Mouse (Mus musculus) olfactory bulb, adult 2 months (tissue): ENCODE results near the gene Rsf1. TPM values are rescaled to one million over a fixed set of nuclear protein-coding genes. Genes with fewer than 3 reads are reported as not detected.

ENCODE experiments used
- H3K27ac ChIP-seq: fragments of 200-500 bp; 2 replicates; pipeline ENCODE4 v1.5.1; 2012; ENCODE audit warnings: low read depth, low read length; ENCODE audit not compliant: insufficient read depth
- H3K4me1 ChIP-seq: fragments of 200-500 bp; 2 replicates; pipeline ENCODE4 v1.6.1; 2012; ENCODE audit warnings: low read length; ENCODE audit not compliant: control insufficient read depth, insufficient read depth
- H3K4me3 ChIP-seq: fragments of 200-500 bp; 2 replicates; pipeline ENCODE4 v1.5.1; 2012; ENCODE audit warnings: mild to moderate bottlenecking, low read depth, low read length, moderate library complexity; ENCODE audit not compliant: insufficient read depth
- CTCF ChIP-seq: fragments of 200-500 bp; IDR thresholded peaks from 2 replicates; pipeline ENCODE4 v1.5.1; 2012; ENCODE audit warnings: low read depth, mild to moderate bottlenecking, low read length, moderate library complexity; ENCODE audit not compliant: insufficient read depth
- POLR2A ChIP-seq: fragments of 200-500 bp; IDR thresholded peaks from 2 replicates; pipeline ENCODE4 v1.6.1; 2012; ENCODE audit warnings: mild to moderate bottlenecking, low read depth, low read length, moderate library complexity; ENCODE audit not compliant: insufficient read depth
- WGBS: fragments of 180-500 bp; shearing (Covaris S2); methylation state at CpG from one replicate; pipeline ENCODE4 v1.1.7; 2018; 5-methylcytosine and 5-hydroxymethylcytosine counted together
- polyA plus RNA-seq: library from polyadenylated mRNA; stranded (reverse); fragments of >200 nt; gene quantifications from 2 replicates; pipeline ENCODE4 v1.2.4, GENCODE M21; 2012; ENCODE audit warnings: low replicate concordance; ENCODE audit not compliant: missing spikeins, insufficient read depth, insufficient read length

The Rsf1 gene
- polyA plus RNA-seq, 1 experiment = 122 TPM

DNA sequence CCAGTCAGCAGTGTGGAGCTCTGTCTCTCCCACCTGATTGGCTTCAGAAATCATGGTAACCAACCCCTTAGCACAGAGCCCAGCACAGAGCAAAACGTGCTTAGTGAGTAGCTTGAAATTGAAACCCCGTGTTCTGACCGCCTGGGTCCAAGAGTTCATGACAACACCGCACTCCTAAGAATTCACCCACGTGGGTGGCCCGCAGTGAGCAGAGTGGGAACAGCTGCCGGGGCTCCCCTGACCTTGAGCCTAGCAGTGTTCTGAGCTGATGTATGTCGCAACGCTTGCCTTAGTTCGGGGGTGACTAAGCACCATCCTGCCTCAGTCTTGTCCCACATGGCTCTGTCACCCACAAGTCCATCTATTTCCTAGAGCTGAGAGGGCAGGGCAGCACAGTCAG lies 161.3 kb downstream of the Rsf1 start:
- 64% methylated on average over 10 of the region's 10 CpGs for WGBS
- Histone ChIP-seq H3K4me1 (peaks cover 5% of the 10 kb centered on the region; the same call in 1 of the 2 replicates), H3K27ac (no peak overlapping the region), H3K4me3 (no peak overlapping the region)
- TF ChIP-seq POLR2A = no peak
- no peak for TF ChIP-seq CTCF

DNA sequence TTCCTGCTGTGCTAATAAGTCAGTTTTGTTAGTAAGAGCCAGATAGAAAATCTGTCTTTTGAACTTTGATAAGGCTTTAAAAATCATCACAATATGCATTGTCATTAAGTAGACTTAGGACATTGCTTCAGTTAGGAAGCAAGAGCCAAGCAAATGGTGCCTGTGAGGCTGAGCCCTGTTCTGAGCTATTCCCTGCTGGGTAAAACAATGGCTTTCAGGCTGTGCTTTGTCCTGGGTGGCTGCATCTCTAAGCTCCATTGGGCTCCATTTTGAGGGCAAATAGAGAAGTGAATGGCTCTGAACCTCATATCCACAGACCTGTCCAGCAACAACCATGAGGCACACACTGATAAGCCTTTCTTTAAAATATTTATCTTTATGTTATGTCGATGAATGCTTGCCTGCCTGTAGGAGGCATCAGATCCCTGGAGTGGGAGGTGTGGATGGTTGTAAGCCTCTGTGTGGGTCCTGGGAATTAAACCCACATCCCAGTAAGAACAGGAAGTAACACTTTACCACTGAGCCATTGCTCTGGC lies 162.1 kb downstream of the Rsf1 start:
- WGBS = 25% methylated on average over 1 of the region's 1 CpGs
- no peak for TF ChIP-seq POLR2A
- no peak for TF ChIP-seq CTCF
- no peak overlapping the region for H3K4me3 ChIP-seq
- no peak overlapping the region for H3K27ac ChIP-seq
- H3K4me1 ChIP-seq = peaks cover 5% of the 10 kb centered on the region; the same call in 1 of the 2 replicates

Other genes starting within 250 kb of the Rsf1 start
- gene Usp35, start 247.9 kb upstream of the Rsf1 start, polyA plus RNA-seq = not detected in 2 replicates
- gene Kctd21, start 247.6 kb upstream of the Rsf1 start, polyA plus RNA-seq = not detected in 2 replicates
- gene Alg8, start 208.3 kb upstream of the Rsf1 start, polyA plus RNA-seq = not detected in 2 replicates
- not detected in 2 replicates for gene Ndufc2, start 179.9 kb upstream of the Rsf1 start, polyA plus RNA-seq
- not detected in 2 replicates for gene Thrsp, start 162.2 kb upstream of the Rsf1 start, polyA plus RNA-seq
- gene Kctd14, start 128.6 kb upstream of the Rsf1 start, polyA plus RNA-seq = not detected in 2 replicates
- not detected in 2 replicates for gene Ints4, start 98.9 kb upstream of the Rsf1 start, polyA plus RNA-seq
- not detected in 2 replicates for gene Aamdc, start 392 bp upstream of the Rsf1 start, polyA plus RNA-seq
- gene Clns1a, start 116.7 kb downstream of the Rsf1 start, polyA plus RNA-seq = not detected in 2 replicates
- not detected in 2 replicates for gene Aqp11, start 158.4 kb downstream of the Rsf1 start, polyA plus RNA-seq
- 99.5 and 211 TPM in 2 replicates for gene Pak1, start 208.7 kb downstream of the Rsf1 start, polyA plus RNA-seq